Mouse (Mus musculus) spleen, embryonic (tissue): ENCODE data around the gene Ttll12.

ENCODE experiments used
- CTCF ChIA-PET: fragments of 350-600 bp; sonication (Branson Sonifier 250); formaldehyde crosslinking; loops from one replicate; lab custom pipeline; 2022; lab: Charles Lee

The Ttll12 gene

DNA sequence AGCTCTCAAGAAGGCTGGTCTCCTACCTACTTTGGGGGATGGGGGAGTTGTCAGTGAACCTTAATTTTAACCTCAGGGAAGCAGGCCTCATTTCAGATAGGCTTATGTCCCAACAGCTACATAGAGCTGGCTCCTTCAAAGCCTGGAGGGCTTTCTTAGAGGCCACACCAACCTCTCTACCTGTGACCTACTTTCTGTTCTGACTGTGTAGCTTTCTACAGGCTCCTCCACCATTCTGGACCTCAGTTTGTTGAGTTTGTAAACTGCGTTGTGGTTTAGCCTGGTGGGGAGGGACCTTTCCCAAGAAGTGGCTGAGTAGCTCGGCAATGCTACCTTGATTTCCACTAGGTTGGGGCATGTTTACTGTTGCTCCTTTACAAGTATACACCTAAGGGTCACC, 67.2 kb downstream of the Ttll12 start:
- CTCF ChIA-PET = interaction anchor here (0.6 kb wide), 1 partner anchor 24 kb away, joined by 10 read pairs; no protein-coding TSS in a partner anchor

DNA sequence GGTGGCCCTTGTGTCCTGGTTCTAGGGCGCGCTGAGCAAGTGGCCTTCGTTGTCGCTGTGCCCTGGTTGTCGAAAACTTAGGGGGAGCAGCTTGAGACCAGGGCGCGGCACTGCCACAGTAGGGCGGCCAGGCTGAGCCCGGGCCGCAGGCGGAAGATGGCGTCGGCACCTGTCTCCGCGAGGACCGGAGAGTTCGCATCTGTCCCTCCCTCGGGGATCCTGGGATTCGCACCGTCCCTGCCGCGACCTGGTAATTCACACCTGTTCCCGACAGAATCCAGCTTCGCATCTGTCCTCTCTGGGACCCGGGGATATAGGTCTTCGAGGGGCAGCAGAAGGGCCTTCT, 67.9 kb downstream of the Ttll12 start:
- CTCF ChIA-PET = interaction anchor here (0.6 kb wide), 1 partner anchor 24 kb away, joined by 10 read pairs; no protein-coding TSS in a partner anchor

DNA sequence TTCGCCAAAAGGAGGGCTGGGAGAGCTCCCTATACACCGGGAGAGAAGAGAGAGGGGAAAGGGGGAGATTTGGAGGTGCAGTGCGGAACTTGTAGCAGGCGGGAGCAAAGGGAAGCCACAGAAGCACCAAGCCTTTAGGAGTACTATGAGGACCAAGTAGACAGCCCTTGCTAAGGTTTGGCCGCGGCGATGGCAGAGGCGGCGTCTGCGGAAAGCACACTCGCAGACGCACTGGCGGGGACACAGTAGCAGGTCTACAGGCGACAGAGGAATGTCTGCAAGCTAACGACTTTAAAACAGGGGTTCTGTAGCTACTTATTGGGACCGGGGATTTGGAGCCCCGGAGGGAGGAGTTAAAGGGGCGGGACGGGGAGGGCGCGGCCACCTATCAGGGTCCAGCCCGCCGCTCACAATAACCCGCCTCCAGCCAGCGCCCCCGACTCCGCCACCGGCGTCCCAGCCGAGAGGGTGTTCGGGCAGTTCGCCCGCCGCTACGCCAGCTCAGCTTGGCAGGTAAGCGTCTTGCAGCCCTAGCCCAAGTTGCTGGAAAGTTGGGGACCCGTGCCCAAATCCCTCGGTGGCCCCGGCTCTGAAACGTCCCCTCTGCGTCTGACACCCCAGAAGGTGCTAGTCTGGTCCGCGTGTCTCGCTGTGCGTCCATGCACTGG, 68.4 kb downstream of the Ttll12 start, which contains the start of gene Bik:
Bik (plus strand) TSS at position 439 of the 668 bp plus-strand sequence.
- CTCF ChIA-PET = no interaction called here
